Mouse (Mus musculus): ENCODE results near the gene Cspg4.

Cspg4 gene

DNA sequence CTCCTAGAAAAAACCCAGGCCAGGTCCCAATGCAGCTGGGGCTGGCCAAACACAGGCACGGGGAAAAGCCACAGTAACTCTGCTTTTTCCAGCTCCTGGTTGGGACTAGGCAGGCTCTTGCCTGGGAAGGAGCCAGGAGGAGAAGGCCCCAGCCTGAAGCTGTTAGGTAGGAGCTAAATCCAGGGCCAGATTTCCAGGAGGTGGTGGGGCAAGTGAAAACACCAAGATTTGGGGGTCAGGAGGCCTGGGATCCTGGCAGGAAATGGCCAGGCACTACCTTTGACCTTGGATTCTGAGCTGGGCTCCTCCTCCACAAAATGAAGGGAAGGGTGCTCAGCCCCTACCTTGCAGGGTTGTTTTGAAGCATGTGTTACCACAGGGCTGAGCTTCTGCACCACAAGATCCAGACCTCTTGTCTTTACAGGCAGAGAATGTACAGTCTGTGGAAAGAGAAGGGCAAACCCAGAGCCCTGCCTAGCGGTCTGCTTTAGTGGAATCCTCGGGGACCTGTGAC is 560 bp upstream of the Cspg4 start, which contains the start of gene Odf3l1:
Gene Odf3l1, minus strand, starts transcription at position 464 of the 514 bp plus-strand sequence.
- DNase-seq (ENCODE audit: low spot score), result peak; percentile 30

DNA sequence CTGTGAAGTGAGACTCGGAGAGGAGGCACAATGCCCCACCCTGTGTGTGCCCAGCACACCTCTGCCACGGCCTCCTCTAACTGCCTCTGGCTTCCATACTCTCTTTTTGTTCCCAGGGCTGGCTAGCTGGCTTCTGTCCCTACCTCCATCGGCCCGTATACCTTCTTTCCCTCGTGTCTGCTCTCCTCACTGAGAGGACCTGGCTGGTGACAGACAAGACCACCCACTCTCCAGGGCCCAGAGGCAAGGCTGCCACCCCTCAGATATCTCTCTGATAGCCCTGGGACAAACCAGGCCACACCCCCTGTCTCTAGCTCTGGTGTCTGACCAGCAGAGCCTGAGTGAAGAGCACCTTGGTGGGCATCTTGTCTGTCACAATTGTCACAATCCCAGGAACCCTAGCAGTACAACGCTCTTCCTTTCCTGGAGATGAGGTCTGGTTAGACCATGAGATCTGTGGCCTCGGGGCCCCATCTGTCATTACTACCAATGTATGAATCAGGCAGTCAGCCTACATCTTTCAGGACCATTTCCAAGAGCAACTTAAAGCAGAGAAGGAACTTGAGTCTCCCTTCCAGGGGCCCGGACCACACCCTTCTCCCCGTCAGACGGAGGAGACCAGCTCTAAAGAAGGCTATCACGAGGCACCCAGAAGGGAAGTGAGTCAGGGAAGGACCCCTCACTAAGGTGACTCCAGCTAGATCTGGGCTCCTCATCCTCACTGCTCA is 1.0 kb downstream of the Cspg4 start:
- no peak for DNase-seq (ENCODE audit: low spot score)

DNA sequence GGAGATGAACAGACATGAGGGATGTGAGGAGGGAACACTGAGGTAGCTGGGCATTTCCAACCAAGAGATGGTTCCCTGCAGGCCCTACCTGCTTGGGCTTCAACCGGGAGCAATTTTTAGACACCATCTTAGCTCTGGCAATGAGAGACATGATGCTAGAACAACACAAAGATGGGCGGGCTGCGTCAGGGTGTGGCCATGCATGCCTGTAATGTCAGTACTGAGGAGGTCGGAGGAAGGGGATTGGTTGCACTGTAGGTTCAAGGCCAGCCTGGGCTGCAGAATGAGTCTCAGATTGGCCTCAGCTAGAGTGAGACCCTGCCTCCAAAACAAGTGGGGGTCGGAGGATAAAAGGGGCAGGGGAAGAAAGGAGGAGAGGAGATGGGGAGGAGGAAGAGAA is 1.6 kb downstream of the Cspg4 start:
- no peak for DNase-seq (ENCODE audit: low spot score)

DNA sequence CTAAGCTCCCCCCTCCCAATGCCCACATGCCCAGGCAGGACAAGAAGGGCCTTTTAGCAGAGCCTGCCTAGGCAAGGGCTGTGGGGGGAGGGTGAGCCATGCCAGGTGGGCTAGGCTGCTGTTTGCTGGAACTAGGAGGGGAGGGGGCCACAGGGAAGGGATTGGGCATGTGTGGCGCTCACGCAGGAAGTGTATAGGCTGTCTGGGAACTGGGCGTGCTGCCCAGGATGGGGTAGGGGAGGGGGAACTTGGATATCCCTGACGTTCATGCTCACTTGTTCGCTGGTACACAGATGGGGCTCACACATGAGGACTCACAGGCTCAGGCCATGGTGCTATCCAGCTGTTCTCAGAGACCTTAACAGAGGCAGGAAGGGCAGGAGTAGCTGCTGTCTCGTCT is 3.5 kb downstream of the Cspg4 start:
- DNase-seq (ENCODE audit: low spot score), result no peak

DNA sequence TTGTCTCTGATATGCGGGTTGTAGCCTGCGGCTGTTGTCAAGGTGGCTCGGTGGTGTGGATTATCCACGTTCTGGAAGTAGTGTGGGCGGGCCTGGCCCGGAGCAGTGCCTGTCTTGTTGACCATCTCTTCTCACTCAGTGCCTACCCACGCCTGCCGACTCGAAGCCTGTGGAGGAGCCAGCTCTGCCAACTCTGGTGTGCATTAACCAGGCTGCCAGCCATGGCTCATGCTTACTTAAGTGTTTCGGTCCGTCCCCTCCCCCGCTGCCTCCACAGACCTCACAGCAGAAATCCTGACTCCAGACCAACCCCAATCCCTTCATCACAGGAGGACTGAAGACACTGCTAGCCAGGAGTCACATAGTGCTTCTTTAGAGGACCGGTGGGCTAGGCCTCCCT is 4.7 kb downstream of the Cspg4 start:
- DNase-seq (ENCODE audit: low spot score), result no peak

DNA sequence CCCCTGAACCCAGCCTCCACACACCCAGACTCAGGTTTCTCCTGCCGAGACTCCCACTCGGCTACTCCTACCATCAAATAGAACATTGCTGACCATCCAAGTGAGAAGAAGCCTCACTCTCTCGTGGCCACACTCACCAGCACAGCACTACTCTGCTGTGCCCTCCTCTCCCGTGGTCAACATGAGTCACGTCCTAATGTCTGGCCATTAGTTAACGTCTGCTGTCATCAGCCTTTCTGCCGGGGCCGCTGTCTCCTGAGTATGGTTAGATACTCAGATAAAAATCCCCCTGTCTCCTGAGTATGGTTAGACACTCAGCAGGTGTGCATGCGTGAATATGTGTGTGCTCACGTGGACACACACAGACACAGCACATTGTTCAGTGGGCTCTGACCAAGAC is 5.9 kb downstream of the Cspg4 start:
- DNase-seq (ENCODE audit: low spot score), result no peak

DNA sequence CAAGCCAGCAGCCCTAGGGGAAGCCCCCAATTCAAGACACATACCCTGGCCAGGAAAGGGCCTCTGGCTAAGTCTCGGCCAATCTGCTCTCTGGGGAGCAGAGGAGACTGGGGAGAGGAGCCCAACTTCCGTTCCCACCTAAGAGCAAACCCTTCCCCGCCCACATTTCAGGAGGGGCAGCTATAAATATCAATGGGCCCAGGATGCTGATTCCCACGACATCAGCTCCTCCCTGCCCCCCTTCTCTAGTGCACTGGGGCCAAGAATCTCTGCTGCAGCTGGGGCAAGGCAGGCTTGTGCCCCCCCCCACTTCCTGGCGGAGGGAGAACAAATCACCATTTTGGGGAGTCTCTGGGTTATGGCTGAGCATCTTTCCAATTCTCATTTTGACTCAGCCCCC is 6.4 kb downstream of the Cspg4 start:
- no peak for DNase-seq (ENCODE audit: low spot score)

DNA sequence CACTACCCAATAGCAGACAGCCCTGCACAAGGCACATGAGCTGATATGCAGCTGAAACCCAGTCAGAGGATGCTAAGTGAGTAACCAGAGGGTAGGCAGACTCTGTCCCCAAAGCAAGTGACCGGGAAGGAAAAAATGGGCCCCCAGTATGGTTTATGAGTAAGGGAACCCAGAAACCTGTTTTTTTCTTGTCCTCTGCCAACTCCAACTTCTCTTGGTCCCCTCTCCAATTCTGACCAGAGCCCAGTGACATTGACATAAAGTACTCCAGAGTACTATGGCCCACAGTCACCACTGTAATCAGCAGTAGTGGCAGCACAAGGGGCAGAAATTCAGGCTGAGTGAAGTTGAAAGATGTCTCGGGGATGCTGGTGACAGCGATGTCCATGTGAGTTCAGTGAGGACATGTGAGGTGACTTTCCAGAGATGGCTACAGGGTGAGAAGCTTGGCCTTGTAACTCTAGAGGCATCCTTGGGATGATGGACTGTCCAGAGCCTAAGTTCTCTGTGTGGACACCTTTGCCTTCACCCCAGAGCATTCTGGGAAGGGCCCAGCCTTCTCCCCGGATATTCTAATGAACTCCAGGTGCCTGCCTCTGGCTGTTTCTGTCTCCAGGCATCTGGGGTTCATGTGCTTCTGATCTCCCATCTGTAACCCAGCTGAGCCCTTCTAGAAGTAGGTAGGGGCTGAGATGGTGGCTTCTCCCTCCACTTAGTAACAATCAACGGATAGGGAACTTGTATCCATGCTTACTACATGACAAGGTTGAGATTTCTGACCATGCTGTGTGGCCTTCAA is 7.5 kb downstream of the Cspg4 start:
- DNase-seq (ENCODE audit: low spot score), result no peak

DNA sequence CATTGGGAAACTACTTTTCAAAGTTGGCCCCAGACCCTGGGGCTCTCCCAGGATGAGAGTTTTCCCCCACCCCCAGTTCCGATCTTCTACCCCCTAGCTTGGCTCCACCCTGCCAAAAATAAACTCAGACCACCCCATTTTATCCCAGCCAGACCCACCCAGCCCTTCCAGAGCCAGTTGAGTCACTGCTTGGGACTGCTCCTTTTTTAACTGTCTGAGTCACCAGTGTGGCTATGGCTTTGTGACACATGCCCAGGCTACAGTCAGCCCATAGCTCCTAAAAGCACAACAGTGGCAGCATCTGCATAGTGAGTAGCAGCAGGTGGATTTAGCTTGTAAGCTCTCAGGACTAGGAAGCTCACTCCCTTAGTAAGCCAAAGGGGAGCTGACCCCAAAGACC is 8.3 kb downstream of the Cspg4 start:
- DNase-seq (ENCODE audit: low spot score), result no peak

DNA sequence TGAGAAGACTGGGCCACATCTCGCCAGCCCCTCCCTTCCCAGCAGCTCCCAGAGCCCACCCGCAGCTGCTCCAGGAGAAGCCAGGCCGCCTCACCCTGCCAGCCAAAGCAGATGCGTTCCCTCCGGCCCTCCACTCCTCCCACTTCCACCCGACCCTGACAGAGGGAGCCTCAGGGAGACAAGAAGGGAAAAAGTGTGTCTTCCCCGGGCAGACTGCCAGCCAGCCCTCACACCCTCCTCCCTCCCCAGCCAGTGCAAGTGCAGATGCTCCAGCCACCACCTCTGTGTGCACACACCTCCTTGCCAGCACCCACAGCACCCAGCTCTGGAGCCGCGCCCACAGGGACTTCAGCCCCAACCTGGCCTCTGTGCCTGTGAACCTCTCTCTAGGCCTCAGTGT is 12.0 kb downstream of the Cspg4 start:
- peak; percentile 66 for DNase-seq (ENCODE audit: low spot score)

DNA sequence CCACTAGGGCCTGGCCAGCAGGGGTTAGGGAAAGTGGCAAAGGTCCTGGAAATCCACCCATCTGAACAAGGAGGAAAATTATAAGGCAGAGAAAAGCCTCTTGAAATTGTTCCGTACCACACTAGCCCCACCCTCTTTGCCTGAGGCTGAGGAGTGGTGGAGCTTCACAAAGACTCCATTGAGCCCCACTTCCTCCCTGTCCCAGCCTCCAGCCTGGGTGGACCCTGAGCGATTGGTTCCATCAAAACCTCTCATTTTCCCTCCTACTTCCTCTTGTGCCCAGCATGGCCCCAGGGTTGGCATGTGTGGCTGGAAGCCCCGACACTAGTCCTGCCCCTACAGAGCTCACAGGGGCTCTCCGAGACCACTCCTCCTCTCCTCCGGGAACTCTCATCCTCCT is 12.5 kb downstream of the Cspg4 start:
- DNase-seq (ENCODE audit: low spot score), result no peak

DNA sequence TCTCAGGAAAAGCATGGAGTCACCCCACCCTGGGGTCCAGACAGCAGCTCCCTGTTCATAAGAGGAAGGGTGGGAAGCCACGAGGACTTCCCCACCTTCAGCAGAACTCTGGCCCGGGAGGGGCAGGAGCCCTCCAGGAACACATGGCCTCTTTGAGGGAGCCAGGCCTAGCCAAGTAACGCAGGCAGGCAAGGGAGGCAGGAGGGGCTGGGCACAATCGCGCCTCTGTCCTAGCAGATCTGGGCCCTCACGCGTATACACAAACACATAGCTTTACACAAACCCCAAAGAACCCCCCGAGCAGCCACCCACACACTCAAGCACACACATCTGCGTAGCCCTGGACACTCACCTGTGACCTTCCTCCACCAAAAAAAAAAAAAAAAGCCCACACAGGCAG is 16.0 kb downstream of the Cspg4 start:
- no peak for DNase-seq (ENCODE audit: low spot score)

DNA sequence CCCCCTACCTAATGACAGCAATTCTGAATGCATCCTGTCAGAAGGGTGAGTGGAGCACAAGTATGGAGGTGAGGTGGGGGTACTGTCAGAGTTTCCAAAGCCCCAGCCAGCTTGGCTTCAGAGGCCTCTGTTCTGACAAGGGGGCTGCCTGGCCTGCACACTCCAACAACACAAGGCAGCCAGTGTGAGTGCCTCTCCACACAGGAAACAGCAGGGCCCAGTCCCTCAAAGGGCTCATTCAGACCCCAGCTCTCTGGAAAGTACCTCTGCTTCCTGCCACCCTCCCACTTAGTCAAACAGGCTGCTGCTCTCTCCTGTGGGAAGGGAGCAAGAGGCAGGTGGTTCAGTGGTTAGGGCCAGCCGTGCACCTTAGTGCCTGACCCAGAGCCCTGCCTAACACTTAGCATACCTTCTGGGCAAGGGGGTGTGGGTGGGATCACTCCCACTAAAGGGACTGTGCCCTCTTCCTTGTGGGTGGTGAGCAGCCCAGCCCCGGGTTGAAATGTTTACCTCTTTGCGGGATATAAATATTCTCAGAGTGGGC is 16.8 kb downstream of the Cspg4 start:
- no peak for DNase-seq (ENCODE audit: low spot score)

DNA sequence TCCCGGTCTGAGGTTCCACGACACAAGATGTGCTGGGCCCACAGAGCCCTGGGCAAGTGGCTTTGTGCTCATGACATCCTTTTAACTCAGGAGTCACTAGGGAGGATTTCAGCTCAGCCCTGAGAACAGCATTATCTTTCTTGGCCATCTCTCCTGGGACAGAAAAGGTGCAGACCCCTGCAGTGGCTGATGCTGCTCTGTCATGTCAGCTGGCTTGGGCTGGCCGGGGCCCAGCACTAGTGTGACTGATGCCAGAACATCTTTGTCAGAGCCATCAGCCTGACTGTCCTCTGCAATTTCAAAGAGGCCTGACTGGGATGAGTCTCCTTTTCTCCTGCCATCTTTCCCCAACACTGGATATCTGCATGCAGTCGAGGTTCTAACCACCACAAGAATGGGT is 17.4 kb downstream of the Cspg4 start:
- no peak for DNase-seq (ENCODE audit: low spot score)

DNA sequence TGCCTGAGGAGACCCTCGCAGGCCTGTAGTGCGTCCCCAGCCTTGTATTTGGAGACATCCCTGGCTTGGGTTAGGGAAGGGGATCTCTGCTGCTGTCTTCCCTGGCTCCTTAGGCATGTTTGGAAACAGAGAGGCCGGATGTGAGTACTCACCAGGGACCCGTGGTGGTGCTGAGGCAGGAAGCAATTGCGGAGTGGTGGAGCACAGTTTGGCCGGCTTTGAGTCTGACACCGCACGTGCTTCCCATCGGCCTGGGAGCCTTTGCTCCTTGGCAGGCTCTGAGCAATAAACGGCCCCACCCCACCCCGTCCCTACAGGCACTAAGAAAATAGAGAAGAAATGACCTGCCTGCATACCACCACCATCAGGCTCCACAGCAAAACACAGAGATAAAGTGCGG is 18.0 kb downstream of the Cspg4 start:
- no peak for DNase-seq (ENCODE audit: low spot score)

DNA sequence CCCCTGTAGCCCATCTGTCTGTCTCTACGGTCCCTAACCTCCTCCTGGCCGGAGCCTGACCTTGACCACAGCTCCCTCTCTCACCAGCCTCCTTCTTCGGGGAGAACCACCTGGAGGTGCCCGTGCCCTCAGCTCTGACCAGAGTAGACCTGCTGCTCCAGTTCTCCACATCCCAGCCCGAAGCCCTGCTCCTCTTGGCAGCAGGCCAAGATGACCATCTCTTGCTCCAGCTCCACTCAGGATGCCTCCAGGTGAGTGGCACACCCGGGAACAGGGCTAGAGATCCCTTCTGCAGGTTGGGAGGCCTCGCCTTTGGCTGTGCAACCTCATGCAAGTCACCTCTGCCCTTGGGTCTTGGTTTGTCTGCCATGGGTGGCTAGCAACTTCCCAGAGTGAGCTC is 18.6 kb downstream of the Cspg4 start:
- DNase-seq (ENCODE audit: low spot score), result no peak

DNA sequence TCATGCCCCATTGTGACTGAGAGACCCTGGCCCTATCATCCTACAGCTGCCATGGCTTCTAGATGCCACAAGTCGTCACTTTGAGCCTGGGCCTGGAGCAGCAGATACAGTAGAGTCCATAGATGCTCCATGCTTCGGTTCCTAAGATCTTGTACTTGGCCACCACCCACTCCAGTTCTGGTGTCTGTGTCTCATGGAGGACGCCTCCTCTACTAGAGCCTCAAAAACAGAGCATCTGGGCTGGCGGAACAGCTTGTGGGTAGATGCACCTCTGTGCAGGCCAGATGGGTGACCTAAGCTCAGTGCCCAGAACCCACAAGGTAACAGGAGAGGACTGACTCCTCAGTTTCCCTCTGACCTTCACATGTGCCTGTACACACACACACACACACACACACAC is 19.5 kb downstream of the Cspg4 start:
- DNase-seq (ENCODE audit: low spot score), result no peak

DNA sequence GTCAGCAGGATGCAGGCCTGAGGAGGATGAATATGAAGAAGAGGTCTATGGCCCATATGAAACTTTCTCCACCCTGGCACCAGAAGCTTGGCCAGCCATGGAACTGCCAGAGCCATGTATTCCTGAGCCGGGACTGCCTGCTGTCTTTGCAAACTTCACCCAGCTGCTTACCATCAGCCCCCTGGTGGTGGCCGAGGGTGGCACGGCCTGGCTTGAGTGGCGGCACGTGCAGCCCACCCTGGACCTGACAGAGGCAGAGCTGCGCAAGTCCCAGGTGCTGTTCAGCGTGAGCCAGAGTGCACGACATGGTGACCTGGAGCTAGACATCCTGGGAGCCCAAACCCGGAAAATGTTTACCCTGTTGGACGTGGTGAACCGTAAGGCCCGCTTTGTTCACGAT is 21.3 kb downstream of the Cspg4 start:
- DNase-seq (ENCODE audit: low spot score), result no peak

DNA sequence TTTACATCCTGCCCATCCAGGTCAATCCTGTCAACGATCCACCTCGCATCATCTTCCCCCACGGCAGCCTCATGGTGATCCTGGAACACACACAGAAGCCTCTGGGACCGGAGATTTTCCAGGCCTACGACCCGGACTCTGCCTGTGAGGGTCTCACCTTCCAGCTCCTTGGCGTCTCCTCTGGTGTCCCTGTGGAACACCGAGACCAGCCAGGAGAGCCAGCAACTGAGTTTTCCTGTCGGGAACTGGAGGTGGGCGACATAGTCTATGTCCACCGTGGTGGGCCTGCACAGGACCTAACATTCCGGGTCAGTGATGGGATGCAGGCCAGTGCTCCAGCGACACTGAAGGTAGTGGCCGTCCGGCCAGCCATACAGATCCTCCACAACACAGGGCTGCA is 21.8 kb downstream of the Cspg4 start:
- DNase-seq (ENCODE audit: low spot score), result no peak

DNA sequence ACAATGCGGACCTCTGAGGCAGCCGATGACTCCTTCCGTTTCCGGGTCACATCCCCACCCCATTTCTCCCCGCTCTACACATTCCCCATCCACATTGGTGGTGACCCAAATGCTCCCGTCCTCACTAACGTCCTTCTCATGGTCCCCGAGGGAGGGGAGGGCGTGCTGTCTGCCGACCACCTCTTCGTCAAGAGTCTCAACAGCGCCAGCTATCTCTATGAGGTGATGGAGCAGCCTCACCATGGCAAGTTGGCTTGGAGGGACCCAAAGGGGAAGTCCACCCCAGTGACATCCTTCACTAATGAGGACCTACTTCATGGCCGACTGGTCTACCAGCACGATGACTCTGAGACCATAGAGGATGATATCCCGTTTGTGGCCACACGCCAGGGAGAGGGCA is 22.7 kb downstream of the Cspg4 start:
- DNase-seq (ENCODE audit: low spot score), result no peak

DNA sequence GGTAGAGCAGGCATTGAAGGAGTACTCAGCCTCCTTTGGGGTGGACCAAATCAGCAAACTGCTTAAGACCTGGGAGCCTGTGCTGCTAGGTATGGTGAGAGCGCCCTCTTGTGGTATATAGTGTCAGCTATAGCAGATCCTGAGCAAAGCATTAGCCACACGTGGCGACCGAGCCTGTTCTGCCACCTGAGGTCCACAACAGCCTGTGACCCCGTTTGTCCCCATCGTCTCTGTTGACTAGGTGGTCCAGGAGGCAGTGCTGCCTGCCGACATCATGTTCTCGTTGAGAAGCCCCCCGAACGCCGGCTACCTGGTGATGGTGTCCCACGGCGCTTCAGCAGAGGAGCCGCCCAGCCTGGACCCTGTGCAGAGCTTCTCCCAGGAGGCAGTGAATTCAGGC is 25.0 kb downstream of the Cspg4 start:
- no peak for DNase-seq (ENCODE audit: low spot score)

DNA sequence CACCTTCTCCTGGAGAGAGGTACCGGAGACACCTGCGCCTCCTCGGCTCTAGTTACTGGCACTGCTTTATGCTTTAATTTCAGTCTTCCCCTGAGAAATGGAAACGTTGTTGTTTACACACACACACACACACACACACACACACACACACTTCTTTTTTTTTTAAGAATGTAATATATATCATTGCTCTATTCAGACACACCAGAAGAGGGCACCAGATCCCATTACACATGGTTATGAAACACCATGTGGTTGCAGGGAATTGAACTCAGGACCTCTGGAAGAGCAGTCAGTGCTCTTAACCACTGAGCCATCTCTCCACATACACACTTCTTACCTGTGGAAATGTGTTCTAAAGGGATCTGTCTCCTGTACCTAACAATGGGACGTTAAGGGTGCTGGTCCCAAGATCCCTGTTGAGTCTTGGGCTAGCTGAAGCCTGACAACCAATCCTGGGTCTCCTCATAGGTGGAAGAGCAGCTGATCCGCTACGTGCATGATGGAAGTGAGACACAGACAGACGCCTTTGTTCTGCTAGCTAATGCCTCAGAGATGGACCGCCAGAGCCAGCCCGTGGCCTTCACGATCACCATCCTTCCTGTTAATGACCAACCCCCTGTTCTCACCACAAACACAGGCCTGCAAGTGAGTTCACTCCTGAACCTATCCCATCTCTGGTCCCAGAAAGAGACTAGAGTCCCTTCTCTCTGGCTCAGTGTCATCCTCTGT is 25.9 kb downstream of the Cspg4 start:
- DNase-seq (ENCODE audit: low spot score), result no peak

Data from ovary, postnatal 36 days (tissue).